Comparison of ENCODE assay signal across 9 mouse cellular contexts in genomic region chr11:101928030-101928762, GRCm38 (mm10). TPM values are rescaled to one million over a fixed set of nuclear protein-coding genes. Genes with fewer than 3 reads are reported as not detected.
DNase-seq lines count a peak whose midpoint lies in the region; ATAC-seq and TF ChIP-seq lines count a peak whose summit lies in the region.
"Had no signal": no experiment of that assay in that cellular context is flagged by ENCODE, and none has a peak within 500 bp of the region (broad histone marks: within the 10 kb centered on the region; RNA-seq: fewer than 3 reads in every experiment).

No protein-coding gene starts in this region.

- H3K9ac ChIP-seq in hindbrain, postnatal 0 days (replicated peaks; ENCODE audit: low read length) = no peak overlapping the region
- no peak overlapping the region for H3K9ac ChIP-seq in hindbrain, embryonic 13.5 days
- H3K9ac ChIP-seq in liver, embryonic 12.5 days = no peak overlapping the region
- H3K9ac ChIP-seq in hindbrain, embryonic 12.5 days = no peak overlapping the region
- H3K9ac ChIP-seq: embryonic facial prominence, embryonic 13.5 days; lung, embryonic 15.5 days had no signal

- 38% methylated on average over 25 of the region's 25 CpGs for WGBS in hindbrain, postnatal 0 days
- 30% methylated on average over 25 of the region's 25 CpGs for WGBS in hindbrain, embryonic 13.5 days
- 34% methylated on average over 25 of the region's 25 CpGs for WGBS in liver, embryonic 12.5 days (ENCODE audit: insufficient replicate concordance)
- 25% methylated on average over 25 of the region's 25 CpGs for WGBS in hindbrain, embryonic 12.5 days

- TF ChIP-seq CTCF in hindbrain, postnatal 0 days (IDR thresholded peaks at IDR 0.05; ENCODE audit: low read depth) = peak; percentile 61
- peak; percentile 76 for TF ChIP-seq CTCF in Patski (IDR thresholded peaks at IDR 0.05)

- peak; percentile 47 for DNase-seq in hindbrain, postnatal 0 days (ENCODE audit: low spot score)
- DNase-seq in Patski (ENCODE audit: low read depth, low spot score) = no peak
- peak; percentile 47 to 60 for DNase-seq in cerebellum, postnatal 36 days
- DNase-seq in thymus, postnatal 0 days (ENCODE audit: low spot score) = peak; percentile 26

- no peak overlapping the region for H3K4me3 ChIP-seq in hindbrain, postnatal 0 days (ENCODE audit: low read length)
- H3K4me3 ChIP-seq in hindbrain, embryonic 13.5 days = no peak overlapping the region
- no peak overlapping the region for H3K4me3 ChIP-seq in liver, embryonic 12.5 days
- no peak overlapping the region for H3K4me3 ChIP-seq in hindbrain, embryonic 12.5 days
- H3K4me3 ChIP-seq: embryonic facial prominence, embryonic 13.5 days; lung, embryonic 15.5 days had no signal

- CTCF ChIA-PET in Patski (lab: Charles Lee) = interaction anchor here (0.9 to 3.2 kb wide), 7 partner anchors 11 to 173 kb away, joined by 3 to 17 read pairs (median 3); partner anchors contain the start of genes Ppy and Sost

- no peak overlapping the region for H3K4me2 ChIP-seq in hindbrain, postnatal 0 days (ENCODE audit: low read depth, low read length)
- no peak overlapping the region for H3K4me2 ChIP-seq in hindbrain, embryonic 13.5 days
- H3K4me2 ChIP-seq in liver, embryonic 12.5 days = peak overlapping the region; percentile 11; the same call in 1 of the 2 replicates
- H3K4me2 ChIP-seq in hindbrain, embryonic 12.5 days (replicated peaks) = no peak overlapping the region
- H3K4me2 ChIP-seq: embryonic facial prominence, embryonic 13.5 days; lung, embryonic 15.5 days had no signal

- in situ Hi-C loops in Patski (cut with MboI; ENCODE audit: low pct_unique_long_range_greater_than_20kb) = no loop called here

- no peaks in the 10 kb centered on the region for H3K9me3 ChIP-seq in hindbrain, postnatal 0 days (ENCODE audit: low read length)
- H3K9me3 ChIP-seq in hindbrain, embryonic 13.5 days = no peaks in the 10 kb centered on the region
- H3K9me3 ChIP-seq in liver, embryonic 12.5 days (replicated peaks) = no peaks in the 10 kb centered on the region
- H3K9me3 ChIP-seq in hindbrain, embryonic 12.5 days (replicated peaks) = no peaks in the 10 kb centered on the region
- H3K9me3 ChIP-seq: embryonic facial prominence, embryonic 13.5 days; lung, embryonic 15.5 days had no signal

- no peaks in the 10 kb centered on the region for H3K4me1 ChIP-seq in hindbrain, postnatal 0 days (ENCODE audit: insufficient read depth, low read length)
- H3K4me1 ChIP-seq in hindbrain, embryonic 13.5 days (replicated peaks) = peaks cover 5% of the 10 kb centered on the region
- peaks cover 6% of the 10 kb centered on the region; the same call in 1 of the 2 replicates for H3K4me1 ChIP-seq in liver, embryonic 12.5 days
- peaks cover 12% of the 10 kb centered on the region for H3K4me1 ChIP-seq in hindbrain, embryonic 12.5 days
- H3K4me1 ChIP-seq: lung, embryonic 15.5 days had no signal

- H3K27me3 ChIP-seq in hindbrain, postnatal 0 days (ENCODE audit: insufficient read depth, low read length) = no peaks in the 10 kb centered on the region
- peaks cover 16% of the 10 kb centered on the region for H3K27me3 ChIP-seq in hindbrain, embryonic 13.5 days
- H3K27me3 ChIP-seq in Patski = peaks cover 3% of the 10 kb centered on the region
- H3K27me3 ChIP-seq in liver, embryonic 12.5 days (replicated peaks) = peaks cover 23% of the 10 kb centered on the region; the same call in 1 of the 2 replicates
- H3K27me3 ChIP-seq in hindbrain, embryonic 12.5 days = peaks cover 4% of the 10 kb centered on the region
- H3K27me3 ChIP-seq: lung, embryonic 15.5 days had no signal

- no peaks in the 10 kb centered on the region for H3K36me3 ChIP-seq in hindbrain, postnatal 0 days (ENCODE audit: insufficient read depth, low read length)
- H3K36me3 ChIP-seq in hindbrain, embryonic 13.5 days = no peaks in the 10 kb centered on the region
- no peaks in the 10 kb centered on the region for H3K36me3 ChIP-seq in liver, embryonic 12.5 days
- H3K36me3 ChIP-seq in hindbrain, embryonic 12.5 days = no peaks in the 10 kb centered on the region
- H3K36me3 ChIP-seq: embryonic facial prominence, embryonic 13.5 days; lung, embryonic 15.5 days had no signal

- POLR2A ChIA-PET in Patski (lab: Charles Lee) = interaction anchor here (0.6 to 1.0 kb wide), 2 partner anchors 14 to 26 kb away, joined by 3 read pairs; no protein-coding TSS in a partner anchor

- H3K27ac ChIP-seq in hindbrain, postnatal 0 days = no peak overlapping the region
- no peak overlapping the region for H3K27ac ChIP-seq in hindbrain, embryonic 13.5 days
- H3K27ac ChIP-seq in liver, embryonic 12.5 days = no peak overlapping the region
- no peak overlapping the region for H3K27ac ChIP-seq in hindbrain, embryonic 12.5 days
- H3K27ac ChIP-seq: embryonic facial prominence, embryonic 13.5 days; lung, embryonic 15.5 days had no signal

- ATAC-seq in hindbrain, postnatal 0 days = no peak
- no peak for ATAC-seq in hindbrain, embryonic 13.5 days (ENCODE audit: low FRiP score)
- ATAC-seq in Patski = no peak
- no peak for ATAC-seq in liver, embryonic 12.5 days
- no peak for ATAC-seq in hindbrain, embryonic 12.5 days (ENCODE audit: low FRiP score)

RNA-seq across cellular contexts. Expression of gene Meox1, which starts 34.0 kb away (rescaled TPM):
- 1.8 and 2.0 TPM in 2 replicates for total RNA-seq in hindbrain, postnatal 0 days (2014; rRNA removed)
- polyA plus RNA-seq in hindbrain, postnatal 0 days (2015; fragmentation: Nextera tagmentation; extraction: Ambion mirVana) = 0.69 and 0.73 TPM in 2 replicates
- polyA plus RNA-seq in hindbrain, embryonic 13.5 days (2015; fragmentation: Nextera tagmentation; extraction: Ambion mirVana) = 0.43 and 0.56 TPM in 2 replicates
- polyA plus RNA-seq in Patski (2021) = 0.06 TPM
- polyA plus RNA-seq in liver, embryonic 12.5 days (2016; fragmentation: Nextera tagmentation; extraction: Ambion mirVana) = 0.72 and 1.3 TPM in 2 replicates
- polyA plus RNA-seq in thymus, postnatal 0 days (2015; fragmentation: Nextera tagmentation; extraction: Ambion mirVana) = 2.8 and 3.6 TPM in 2 replicates
- polyA plus RNA-seq in hindbrain, embryonic 12.5 days (2016; fragmentation: Nextera tagmentation; extraction: Ambion mirVana) = 1.4 and 1.9 TPM in 2 replicates

RNA-seq across cellular contexts. Expression of gene Sost, which starts 38.6 kb away (rescaled TPM):
- 0.22 TPM in 1 of 2 replicates, not detected in the other for total RNA-seq in hindbrain, postnatal 0 days (2014; rRNA removed)
- 0.14 and 0.16 TPM in 2 replicates for polyA plus RNA-seq in hindbrain, postnatal 0 days (2015; fragmentation: Nextera tagmentation; extraction: Ambion mirVana)
- 0.42 TPM in 1 of 2 replicates, not detected in the other for polyA plus RNA-seq in hindbrain, embryonic 13.5 days (2015; fragmentation: Nextera tagmentation; extraction: Ambion mirVana)
- not detected for polyA plus RNA-seq in Patski (2021)
- polyA plus RNA-seq in liver, embryonic 12.5 days (2016; fragmentation: Nextera tagmentation; extraction: Ambion mirVana) = 0.10 TPM in 2 replicates
- polyA plus RNA-seq in thymus, postnatal 0 days (2015; fragmentation: Nextera tagmentation; extraction: Ambion mirVana) = 0.08 and 0.66 TPM in 2 replicates
- 0.46 and 0.79 TPM in 2 replicates for polyA plus RNA-seq in hindbrain, embryonic 12.5 days (2016; fragmentation: Nextera tagmentation; extraction: Ambion mirVana)

RNA-seq across cellular contexts. Expression of gene Cfap97d1, which starts 55.9 kb away (rescaled TPM):
- not detected in 2 replicates for total RNA-seq in hindbrain, postnatal 0 days (2014; rRNA removed)
- not detected in 2 replicates for polyA plus RNA-seq in hindbrain, postnatal 0 days (2015; fragmentation: Nextera tagmentation; extraction: Ambion mirVana)
- polyA plus RNA-seq in hindbrain, embryonic 13.5 days (2015; fragmentation: Nextera tagmentation; extraction: Ambion mirVana) = not detected in 2 replicates
- polyA plus RNA-seq in Patski (2021) = not detected
- not detected in 2 replicates for polyA plus RNA-seq in liver, embryonic 12.5 days (2016; fragmentation: Nextera tagmentation; extraction: Ambion mirVana)
- not detected in 2 replicates for polyA plus RNA-seq in thymus, postnatal 0 days (2015; fragmentation: Nextera tagmentation; extraction: Ambion mirVana)
- not detected in 2 replicates for polyA plus RNA-seq in hindbrain, embryonic 12.5 days (2016; fragmentation: Nextera tagmentation; extraction: Ambion mirVana)
- polyA plus RNA-seq: embryonic facial prominence, embryonic 13.5 days; lung, embryonic 15.5 days had no signal

RNA-seq across cellular contexts. Expression of gene Dusp3, which starts 58.6 kb away (rescaled TPM):
- total RNA-seq in hindbrain, postnatal 0 days (2014; rRNA removed) = 52.0 and 80.7 TPM in 2 replicates
- polyA plus RNA-seq in hindbrain, postnatal 0 days (2015; fragmentation: Nextera tagmentation; extraction: Ambion mirVana) = 44.7 and 45.2 TPM in 2 replicates
- 15.4 and 16.0 TPM in 2 replicates for polyA plus RNA-seq in hindbrain, embryonic 13.5 days (2015; fragmentation: Nextera tagmentation; extraction: Ambion mirVana)
- polyA plus RNA-seq in Patski (2021) = 95.7 TPM
- 12.9 and 13.4 TPM in 2 replicates for polyA plus RNA-seq in liver, embryonic 12.5 days (2016; fragmentation: Nextera tagmentation; extraction: Ambion mirVana)
- polyA plus RNA-seq in thymus, postnatal 0 days (2015; fragmentation: Nextera tagmentation; extraction: Ambion mirVana) = 5.6 and 5.8 TPM in 2 replicates
- polyA plus RNA-seq in hindbrain, embryonic 12.5 days (2016; fragmentation: Nextera tagmentation; extraction: Ambion mirVana) = 11.4 and 12.9 TPM in 2 replicates
